Mouse (Mus musculus): ENCODE measurements around the gene Noct. TPM values are rescaled to one million over a fixed set of nuclear protein-coding genes. Genes with fewer than 3 reads are reported as not detected.
"Not testable (repeated sequence)": the region's sequence is repeated elsewhere in the genome, so short reads cannot be mapped to it uniquely, and the experiment has no call there.

Gene Noct
- 8.3 and 11.6 TPM in 2 replicates for polyA plus RNA-seq (2014; fragmentation: Nextera tagmentation; extraction: Ambion mirVana)

GRCm38 (mm10) chr3:51224363-51225225, at the start of gene Noct:
Noct (plus strand) TSS chr3:51224447.
- peak within 1 kb of the TSS; percentile 77 for H3K4me3 ChIP-seq (ENCODE audit: low read depth, low read length)
- H3K4me2 ChIP-seq (replicated peaks; ENCODE audit: low read depth, low read length), result peak within 1 kb of the TSS; percentile 60
- under 1% methylated on average over 95 of the region's 100 CpGs for WGBS
- H3K4me1 ChIP-seq (ENCODE audit: control insufficient read depth, insufficient read depth, low read length), result peaks cover 6% of the 10 kb centered on the region; the same call in 1 of the 2 replicates
- no peaks in the 10 kb centered on the region for H3K36me3 ChIP-seq (ENCODE audit: control insufficient read depth, insufficient read depth, low read length)
- H3K9ac ChIP-seq (replicated peaks; ENCODE audit: low read depth, low read length), result peak within 1 kb of the TSS; percentile 64
- no peaks in the 10 kb centered on the region for H3K27me3 ChIP-seq (ENCODE audit: control insufficient read depth, insufficient read depth, low read length)
- H3K27ac ChIP-seq (ENCODE audit: low read length), result peak within 1 kb of the TSS; percentile 92
- ATAC-seq (ENCODE audit: insufficient number of reproducible peaks, insufficient read depth, low FRiP score, low read depth), result peak; percentile 91
- H3K9me3 ChIP-seq (ENCODE audit: control insufficient read depth, low read depth, low read length), result no peaks in the 10 kb centered on the region

DNA sequence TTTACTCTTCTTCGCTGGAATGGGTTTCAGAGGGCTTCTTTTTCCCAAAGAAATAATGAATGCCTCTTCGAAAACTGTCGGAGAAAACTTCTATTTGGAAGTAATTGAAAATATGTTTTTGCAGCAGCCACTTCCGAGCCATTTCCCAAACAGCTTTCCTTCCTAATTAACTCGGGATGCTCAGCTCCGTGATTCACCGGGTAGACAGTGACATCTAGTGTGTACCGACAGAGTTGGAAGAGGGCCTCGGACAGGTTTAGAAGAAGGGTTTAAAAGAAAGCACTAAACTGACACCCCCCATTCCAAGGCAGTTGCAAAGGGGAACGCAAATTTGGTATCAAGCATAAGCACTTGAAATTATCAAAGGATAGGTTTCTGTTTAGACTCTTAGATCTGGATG, 46.1 kb upstream of the Noct start:
- H3K36me3 ChIP-seq (ENCODE audit: control insufficient read depth, insufficient read depth, low read length), result no peaks in the 10 kb centered on the region
- H3K27ac ChIP-seq (ENCODE audit: low read length), result no peak overlapping the region
- ATAC-seq (ENCODE audit: insufficient number of reproducible peaks, insufficient read depth, low FRiP score, low read depth), result no peak
- no peak overlapping the region for H3K9ac ChIP-seq (replicated peaks; ENCODE audit: low read depth, low read length)
- no peak overlapping the region for H3K4me3 ChIP-seq (ENCODE audit: low read depth, low read length)
- no peaks in the 10 kb centered on the region for H3K4me1 ChIP-seq (ENCODE audit: control insufficient read depth, insufficient read depth, low read length)
- no peaks in the 10 kb centered on the region for H3K9me3 ChIP-seq (ENCODE audit: control insufficient read depth, low read depth, low read length)
- no peak overlapping the region for H3K4me2 ChIP-seq (replicated peaks; ENCODE audit: low read depth, low read length)
- no peaks in the 10 kb centered on the region for H3K27me3 ChIP-seq (ENCODE audit: control insufficient read depth, insufficient read depth, low read length)
- WGBS, result 46% methylated on average over 10 of the region's 10 CpGs

DNA sequence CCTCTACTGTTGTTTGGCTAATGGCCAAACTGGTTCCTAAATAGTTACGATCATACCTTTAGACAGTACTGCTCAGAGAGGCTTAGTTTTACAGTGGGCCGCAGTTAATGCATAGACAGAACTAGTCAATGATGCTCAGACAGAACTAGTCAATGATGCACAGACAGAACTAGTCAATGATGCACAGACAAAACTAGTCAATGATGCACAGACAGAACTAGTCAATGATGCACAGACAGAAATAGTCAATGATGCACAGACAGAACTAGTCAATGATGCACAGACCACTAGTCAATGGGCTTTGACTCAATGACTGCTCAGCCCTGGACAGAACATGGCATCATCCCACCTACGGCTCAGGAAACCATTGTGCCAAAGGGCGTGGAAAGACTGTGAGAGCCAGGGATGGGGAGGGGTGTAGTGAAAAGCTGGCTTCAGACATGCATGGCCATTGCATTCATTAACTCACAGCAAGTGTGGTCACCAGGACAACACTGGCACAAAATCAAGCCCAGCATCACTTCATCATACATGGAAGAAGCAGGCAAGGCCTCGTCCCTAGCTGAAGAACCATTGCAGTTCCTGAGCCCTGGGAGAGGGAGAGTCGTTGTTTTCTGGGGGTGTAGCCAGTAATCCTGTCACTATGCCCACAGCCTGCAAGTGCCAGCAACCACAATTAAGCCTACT, 44.6 kb upstream of the Noct start:
- Histone ChIP-seq H3K27me3 (ENCODE audit: control insufficient read depth, insufficient read depth, low read length) (no peaks in the 10 kb centered on the region), H3K9me3 (ENCODE audit: control insufficient read depth, low read depth, low read length) (no peaks in the 10 kb centered on the region), H3K9ac (replicated peaks; ENCODE audit: low read depth, low read length) (no peak overlapping the region), H3K36me3 (ENCODE audit: control insufficient read depth, insufficient read depth, low read length) (no peaks in the 10 kb centered on the region), H3K27ac (ENCODE audit: low read length) (no peak overlapping the region), H3K4me2 (replicated peaks; ENCODE audit: low read depth, low read length) (no peak overlapping the region), H3K4me1 (ENCODE audit: control insufficient read depth, insufficient read depth, low read length) (no peaks in the 10 kb centered on the region), H3K4me3 (ENCODE audit: low read depth, low read length) (no peak overlapping the region)
- 88% methylated on average over 6 of the region's 6 CpGs for WGBS
- no peak for ATAC-seq (ENCODE audit: insufficient number of reproducible peaks, insufficient read depth, low FRiP score, low read depth)

DNA sequence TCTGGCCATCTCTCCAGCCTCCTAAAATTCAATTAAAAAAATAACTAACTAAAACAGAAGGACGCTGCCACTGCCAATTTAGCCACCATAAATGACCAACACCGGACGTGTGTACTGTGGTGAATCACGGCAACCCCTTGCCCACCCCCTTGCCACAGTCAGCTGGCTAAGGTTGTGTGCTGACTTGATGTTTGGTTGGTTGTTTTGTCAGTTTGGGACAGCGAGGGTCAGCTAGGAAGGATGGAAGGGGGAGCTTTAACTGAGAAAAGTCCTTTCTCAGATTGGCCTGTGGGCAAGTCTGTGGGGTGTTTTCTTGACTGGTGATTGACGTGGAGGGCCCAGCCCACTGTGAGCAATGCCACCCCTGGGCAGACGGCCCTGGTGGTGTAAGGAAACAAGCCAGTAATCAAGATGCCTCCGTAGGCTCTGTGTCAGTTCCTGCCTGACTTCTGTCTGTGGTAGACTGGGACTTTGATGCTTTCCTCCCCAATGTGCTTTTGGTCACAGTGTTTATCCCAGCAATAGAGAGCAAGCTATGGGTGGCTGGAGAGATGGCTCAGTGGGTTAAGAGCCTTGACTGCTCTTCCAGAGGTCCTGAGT, 43.8 kb upstream of the Noct start:
- no peaks in the 10 kb centered on the region for H3K4me1 ChIP-seq (ENCODE audit: control insufficient read depth, insufficient read depth, low read length)
- no peak overlapping the region for H3K4me3 ChIP-seq (ENCODE audit: low read depth, low read length)
- no peak for ATAC-seq (ENCODE audit: insufficient number of reproducible peaks, insufficient read depth, low FRiP score, low read depth)
- H3K4me2 ChIP-seq (replicated peaks; ENCODE audit: low read depth, low read length), result no peak overlapping the region
- 83% methylated on average over 8 of the region's 8 CpGs for WGBS
- H3K9ac ChIP-seq (replicated peaks; ENCODE audit: low read depth, low read length), result no peak overlapping the region
- H3K27me3 ChIP-seq (ENCODE audit: control insufficient read depth, insufficient read depth, low read length), result no peaks in the 10 kb centered on the region
- no peaks in the 10 kb centered on the region for H3K36me3 ChIP-seq (ENCODE audit: control insufficient read depth, insufficient read depth, low read length)
- H3K27ac ChIP-seq (ENCODE audit: low read length), result no peak overlapping the region
- H3K9me3 ChIP-seq (ENCODE audit: control insufficient read depth, low read depth, low read length), result no peaks in the 10 kb centered on the region

DNA sequence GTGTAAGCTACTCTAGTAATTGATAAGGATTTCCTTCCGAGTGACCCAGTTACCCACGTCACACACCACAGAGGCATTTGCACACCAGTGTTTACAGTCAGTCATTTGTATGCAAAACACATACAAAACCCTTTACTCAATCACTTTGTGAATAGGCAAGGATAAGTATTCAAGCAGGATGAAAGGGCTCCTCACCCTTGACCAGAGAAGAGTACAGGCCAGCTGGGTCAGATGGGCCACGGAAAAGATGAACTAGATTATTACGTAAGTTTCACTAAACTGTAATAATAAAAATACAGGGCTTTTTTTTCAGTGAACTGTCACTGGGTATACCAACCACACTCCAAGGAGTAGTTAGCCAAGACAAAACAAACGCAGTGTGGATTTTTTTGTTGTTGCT, 41.8 kb upstream of the Noct start:
- H3K36me3 ChIP-seq (ENCODE audit: control insufficient read depth, insufficient read depth, low read length), result no peaks in the 10 kb centered on the region
- WGBS, result 81% methylated on average over 5 of the region's 5 CpGs
- no peaks in the 10 kb centered on the region for H3K27me3 ChIP-seq (ENCODE audit: control insufficient read depth, insufficient read depth, low read length)

GRCm38 (mm10) chr3:51183508-51183907, 40.7 kb upstream of the Noct start:
- H3K4me3 ChIP-seq (ENCODE audit: low read depth, low read length); H3K9ac ChIP-seq (replicated peaks; ENCODE audit: low read depth, low read length); H3K4me1 ChIP-seq (ENCODE audit: control insufficient read depth, insufficient read depth, low read length); H3K36me3 ChIP-seq (ENCODE audit: control insufficient read depth, insufficient read depth, low read length); ATAC-seq (ENCODE audit: insufficient number of reproducible peaks, insufficient read depth, low FRiP score, low read depth); H3K27me3 ChIP-seq (ENCODE audit: control insufficient read depth, insufficient read depth, low read length); H3K9me3 ChIP-seq (ENCODE audit: control insufficient read depth, low read depth, low read length); H3K4me2 ChIP-seq (replicated peaks; ENCODE audit: low read depth, low read length); H3K27ac ChIP-seq (ENCODE audit: low read length): not testable (repeated sequence)
- WGBS, result 85% methylated on average over 1 of the region's 1 CpGs

More for the DNA sequence above, 41.8 kb upstream of the Noct start:
- H3K4me2 ChIP-seq (replicated peaks; ENCODE audit: low read depth, low read length), result no peak overlapping the region
- no peak for ATAC-seq (ENCODE audit: insufficient number of reproducible peaks, insufficient read depth, low FRiP score, low read depth)
- H3K9ac ChIP-seq (replicated peaks; ENCODE audit: low read depth, low read length), result no peak overlapping the region
- H3K4me1 ChIP-seq (ENCODE audit: control insufficient read depth, insufficient read depth, low read length), result no peaks in the 10 kb centered on the region
- no peak overlapping the region for H3K4me3 ChIP-seq (ENCODE audit: low read depth, low read length)
- no peak overlapping the region for H3K27ac ChIP-seq (ENCODE audit: low read length)
- no peaks in the 10 kb centered on the region for H3K9me3 ChIP-seq (ENCODE audit: control insufficient read depth, low read depth, low read length)

GRCm38 (mm10) chr3:51183967-51184366, 40.3 kb upstream of the Noct start:
- H3K27ac ChIP-seq (ENCODE audit: low read length); H3K36me3 ChIP-seq (ENCODE audit: control insufficient read depth, insufficient read depth, low read length); ATAC-seq (ENCODE audit: insufficient number of reproducible peaks, insufficient read depth, low FRiP score, low read depth); H3K27me3 ChIP-seq (ENCODE audit: control insufficient read depth, insufficient read depth, low read length); H3K9ac ChIP-seq (replicated peaks; ENCODE audit: low read depth, low read length); H3K4me3 ChIP-seq (ENCODE audit: low read depth, low read length); H3K9me3 ChIP-seq (ENCODE audit: control insufficient read depth, low read depth, low read length); H3K4me2 ChIP-seq (replicated peaks; ENCODE audit: low read depth, low read length); H3K4me1 ChIP-seq (ENCODE audit: control insufficient read depth, insufficient read depth, low read length): not testable (repeated sequence)
- WGBS, result 86% methylated on average over 3 of the region's 3 CpGs

GRCm38 (mm10) chr3:51184715-51185114, 39.5 kb upstream of the Noct start:
- Histone ChIP-seq H3K27me3 (ENCODE audit: control insufficient read depth, insufficient read depth, low read length) (no peaks in the 10 kb centered on the region), H3K4me1 (ENCODE audit: control insufficient read depth, insufficient read depth, low read length) (no peaks in the 10 kb centered on the region), H3K4me2 (replicated peaks; ENCODE audit: low read depth, low read length) (no peak overlapping the region), H3K9me3 (ENCODE audit: control insufficient read depth, low read depth, low read length) (no peaks in the 10 kb centered on the region), H3K27ac (ENCODE audit: low read length) (no peak overlapping the region), H3K4me3 (ENCODE audit: low read depth, low read length) (no peak overlapping the region), H3K9ac (replicated peaks; ENCODE audit: low read depth, low read length) (no peak overlapping the region), H3K36me3 (ENCODE audit: control insufficient read depth, insufficient read depth, low read length) (no peaks in the 10 kb centered on the region)
- ATAC-seq (ENCODE audit: insufficient number of reproducible peaks, insufficient read depth, low FRiP score, low read depth), result no peak
- WGBS, result 73% methylated on average over 10 of the region's 10 CpGs
